Mouse (Mus musculus) thymus, postnatal 36 days (tissue): ENCODE data around the gene B830017H08Rik.

Source experiments
- DNase-seq, 2 experiments: peaks; one replicate each; pipeline ENCODE4 v3.0.0; 2022; ENCODE audit warnings: mixed read lengths in 2 of 2

The B830017H08Rik gene

GRCm38 (mm10) chr16:17812120-17812519 is 20.8 kb upstream of the B830017H08Rik start:
- DNase-seq, result no peak

GRCm38 (mm10) chr16:17813173-17813572 is 19.7 kb upstream of the B830017H08Rik start:
- no peak for DNase-seq

- peak; percentile 76 to 77 for DNase-seq
Measured at GRCm38 (mm10) chr16:17815411-17816402, 17.2 kb upstream of the B830017H08Rik start.

GRCm38 (mm10) chr16:17816528-17816927 is 16.4 kb upstream of the B830017H08Rik start:
- no peak for DNase-seq

GRCm38 (mm10) chr16:17826500-17826899 is 6.4 kb upstream of the B830017H08Rik start:
- DNase-seq, result no peak

GRCm38 (mm10) chr16:17828229-17828628 is 4.7 kb upstream of the B830017H08Rik start:
- DNase-seq, result no peak

- no peak for DNase-seq
Measured at GRCm38 (mm10) chr16:17828867-17829266, 4.1 kb upstream of the B830017H08Rik start.

- no peak for DNase-seq
Measured at GRCm38 (mm10) chr16:17830385-17831178, 2.3 kb upstream of the B830017H08Rik start.

- DNase-seq, result no peak
Measured at GRCm38 (mm10) chr16:17831781-17832180, 1.1 kb upstream of the B830017H08Rik start.

- no peak for DNase-seq
Measured at GRCm38 (mm10) chr16:17833321-17833680, 380 bp downstream of the B830017H08Rik start.

- no peak for DNase-seq
Measured at GRCm38 (mm10) chr16:17833681-17834399, 919 bp downstream of the B830017H08Rik start.

- DNase-seq, result no peak
Measured at GRCm38 (mm10) chr16:17834543-17834942, 1.6 kb downstream of the B830017H08Rik start.

- no peak for DNase-seq
Measured at GRCm38 (mm10) chr16:17835481-17835880, 2.6 kb downstream of the B830017H08Rik start.

- no peak for DNase-seq
Measured at GRCm38 (mm10) chr16:17838051-17838450, 5.1 kb downstream of the B830017H08Rik start, which contains the start of gene Car15. Car15 (minus strand) TSS chr16:17838364.

GRCm38 (mm10) chr16:17839976-17840375 is 7.1 kb downstream of the B830017H08Rik start:
- no peak for DNase-seq

- no peak for DNase-seq
Measured at GRCm38 (mm10) chr16:17842437-17842836, 9.5 kb downstream of the B830017H08Rik start.

- no peak for DNase-seq
Measured at GRCm38 (mm10) chr16:17843701-17844365, 10.9 kb downstream of the B830017H08Rik start.

- DNase-seq, result no peak
Measured at GRCm38 (mm10) chr16:17848431-17848830, 15.5 kb downstream of the B830017H08Rik start.

GRCm38 (mm10) chr16:17848928-17849327 is 16.0 kb downstream of the B830017H08Rik start:
- no peak for DNase-seq

- DNase-seq, result no peak
Measured at GRCm38 (mm10) chr16:17849486-17849885, 16.6 kb downstream of the B830017H08Rik start.

- no peak for DNase-seq
Measured at GRCm38 (mm10) chr16:17851331-17851730, 18.4 kb downstream of the B830017H08Rik start.

- no peak for DNase-seq
Measured at GRCm38 (mm10) chr16:17851860-17852259, 18.9 kb downstream of the B830017H08Rik start.
